Mouse (Mus musculus) hindbrain, embryonic 15.5 days (tissue): Measurements from ENCODE around the gene Tmprss12. TPM values are rescaled to one million over a fixed set of nuclear protein-coding genes. Genes with fewer than 3 reads are reported as not detected.
A peak's percentile ranks its signal among the peaks of the same experiment; 100 is the strongest.
"Not testable (repeated sequence)": the region's sequence is repeated elsewhere in the genome, so short reads cannot be mapped to it uniquely, and the experiment has no call there.

Source experiments
- ATAC-seq: fragments of 200-750 bp; cut with Nextera tagmentation; 2 replicates; pipeline ENCODE4 v1.8.0; 2017; ENCODE audit warnings: low read depth, moderate number of reproducible peaks, moderate TSS enrichment; ENCODE audit not compliant: low FRiP score
- H3K27ac ChIP-seq: fragments of 300-500 bp; sonication (generic); replicated peaks from 2 replicates; pipeline ENCODE4 v1.5.1; 2015; ENCODE audit warnings: mild to moderate bottlenecking, inconsistent platforms
- H3K27me3 ChIP-seq: fragments of 300-500 bp; sonication (generic); 2 replicates; pipeline ENCODE4 v1.6.1; 2015; ENCODE audit warnings: control low read depth, inconsistent platforms
- H3K36me3 ChIP-seq: fragments of 300-500 bp; sonication (generic); 2 replicates; pipeline ENCODE4 v1.6.1; 2015; ENCODE audit warnings: control low read depth, inconsistent platforms
- H3K4me1 ChIP-seq: fragments of 300-500 bp; sonication (generic); replicated peaks from 2 replicates; pipeline ENCODE4 v1.6.1; 2015; ENCODE audit warnings: control low read depth, inconsistent platforms
- H3K4me2 ChIP-seq: fragments of 300-500 bp; sonication (generic); 2 replicates; pipeline ENCODE4 v1.6.1; 2015; ENCODE audit warnings: moderate library complexity, mild to moderate bottlenecking, inconsistent platforms
- H3K4me3 ChIP-seq: fragments of 300-500 bp; sonication (generic); 2 replicates; pipeline ENCODE4 v1.5.1; 2015; ENCODE audit warnings: mild to moderate bottlenecking, inconsistent platforms
- H3K9ac ChIP-seq: fragments of 300-500 bp; sonication (generic); 2 replicates; pipeline ENCODE4 v1.6.1; 2015; ENCODE audit warnings: inconsistent platforms
- H3K9me3 ChIP-seq: fragments of 300-500 bp; sonication (generic); 2 replicates; pipeline ENCODE4 v1.6.1; 2016; ENCODE audit warnings: control low read depth, inconsistent platforms
- WGBS: fragments of 180-500 bp; shearing (Covaris S2); methylation state at CpG from one replicate; pipeline ENCODE4 v1.1.7; 2015; 5-methylcytosine and 5-hydroxymethylcytosine counted together
- polyA plus RNA-seq: library from polyadenylated mRNA; unstranded; fragments of >200 nt; fragmentation: Nextera tagmentation; extraction: Ambion mirVana; gene quantifications from 2 replicates; pipeline ENCODE4 v1.2.1, GENCODE M21; 2015

Gene Tmprss12
- polyA plus RNA-seq, 1 experiment from 2014 or later = not detected

DNA sequence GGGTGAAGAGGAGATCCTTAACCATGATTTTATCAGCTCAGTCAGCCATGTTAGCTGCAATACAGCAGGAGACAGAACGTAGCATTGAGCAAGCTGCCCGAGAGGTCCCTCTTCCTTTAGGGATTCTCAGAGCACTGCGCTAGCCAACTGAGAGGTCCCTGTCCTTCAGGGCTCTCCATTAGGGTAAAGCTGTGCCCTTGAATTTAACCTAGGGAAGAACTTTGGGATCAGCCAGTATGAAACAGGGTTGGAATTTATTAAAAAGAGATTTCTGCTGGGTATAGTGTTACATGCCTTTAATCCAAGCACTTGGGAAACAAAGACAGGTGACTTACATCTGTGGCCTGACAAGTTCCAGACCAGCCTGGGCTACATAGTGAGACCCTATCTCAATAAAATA is 3.1 kb upstream of the Tmprss12 start:
- H3K9me3 ChIP-seq = no peaks in the 10 kb centered on the region
- no peak overlapping the region for H3K4me3 ChIP-seq
- H3K4me1 ChIP-seq = no peaks in the 10 kb centered on the region
- no peak overlapping the region for H3K4me2 ChIP-seq
- H3K9ac ChIP-seq = no peak overlapping the region
- H3K27me3 ChIP-seq = no peaks in the 10 kb centered on the region
- no peak overlapping the region for H3K27ac ChIP-seq
- no peak for ATAC-seq
- H3K36me3 ChIP-seq = no peaks in the 10 kb centered on the region
- 97% methylated on average over 3 of the region's 3 CpGs for WGBS

DNA sequence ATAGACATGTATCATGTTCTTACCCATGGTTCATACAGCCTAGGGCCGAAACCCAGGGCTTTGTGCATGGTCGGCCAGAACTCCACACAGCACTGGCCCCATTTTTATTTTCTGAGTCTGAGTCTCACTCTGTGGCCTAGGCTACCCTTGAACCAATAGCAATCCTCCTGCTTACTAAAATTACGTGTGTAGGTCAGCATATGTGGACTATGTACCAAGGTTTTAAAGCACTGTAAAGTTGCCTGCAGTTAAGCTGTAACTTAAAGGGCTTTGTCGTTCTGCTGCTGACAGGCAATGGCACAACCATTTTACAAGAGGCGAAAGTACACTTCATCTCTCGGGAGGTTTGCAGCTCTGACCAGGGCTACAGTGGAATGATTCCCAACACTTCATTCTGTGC is 8.3 kb downstream of the Tmprss12 start:
- WGBS = 95% methylated on average over 6 of the region's 6 CpGs

DNA sequence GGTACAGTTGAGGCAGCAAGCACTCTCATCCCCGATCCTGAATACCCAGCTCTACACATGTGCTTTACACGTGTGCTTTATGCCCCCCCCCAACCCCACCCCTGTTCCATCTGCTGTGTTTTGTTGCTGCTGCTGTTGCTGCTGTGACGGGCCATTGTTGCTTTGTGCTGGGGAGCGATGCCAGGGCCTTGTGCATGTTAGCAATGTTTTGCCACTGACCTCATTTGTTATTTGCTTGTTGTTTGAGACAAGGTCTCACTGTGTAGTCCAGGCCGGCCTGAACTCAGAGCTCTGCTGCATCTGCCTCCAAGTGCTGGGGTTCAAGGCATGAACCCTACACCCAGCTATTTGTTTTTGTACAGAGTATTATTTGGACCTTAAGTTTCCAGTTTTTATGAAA is 10.2 kb downstream of the Tmprss12 start:
- Histone ChIP-seq H3K36me3 (no peaks in the 10 kb centered on the region), H3K4me3 (no peak overlapping the region), H3K27me3 (no peaks in the 10 kb centered on the region), H3K4me2 (no peak overlapping the region), H3K9ac (no peak overlapping the region), H3K9me3 (no peaks in the 10 kb centered on the region), H3K27ac (no peak overlapping the region), H3K4me1 (no peaks in the 10 kb centered on the region)
- no peak for ATAC-seq
- 70% methylated on average over 5 of the region's 5 CpGs for WGBS

More for the DNA sequence above, 8.3 kb downstream of the Tmprss12 start:
- Histone ChIP-seq H3K4me2 (no peak overlapping the region), H3K4me1 (no peaks in the 10 kb centered on the region), H3K4me3 (no peak overlapping the region), H3K9me3 (no peaks in the 10 kb centered on the region), H3K27me3 (no peaks in the 10 kb centered on the region), H3K36me3 (no peaks in the 10 kb centered on the region), H3K9ac (no peak overlapping the region), H3K27ac (no peak overlapping the region)
- ATAC-seq = no peak

DNA sequence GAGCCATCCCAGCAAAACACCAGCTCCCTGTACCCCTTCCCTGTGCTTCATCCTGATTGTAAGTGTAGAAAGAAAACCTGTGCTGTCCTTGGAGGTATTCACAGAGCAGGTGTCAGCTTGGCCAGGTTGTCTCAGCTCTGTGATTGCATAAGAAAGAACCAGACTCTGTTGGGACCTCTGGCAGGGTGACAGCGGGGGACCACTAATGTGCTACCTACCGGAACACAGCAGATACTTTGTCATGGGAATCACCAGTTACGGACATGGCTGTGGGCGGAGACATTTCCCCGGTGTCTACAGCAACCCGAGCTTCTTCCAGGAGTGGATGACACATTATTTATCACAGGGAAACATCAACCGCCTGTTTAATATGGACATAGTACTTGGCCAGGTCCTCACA is 11.7 kb downstream of the Tmprss12 start:
- H3K4me3 ChIP-seq = no peak overlapping the region
- ATAC-seq = no peak
- no peaks in the 10 kb centered on the region for H3K36me3 ChIP-seq
- no peaks in the 10 kb centered on the region for H3K9me3 ChIP-seq
- no peaks in the 10 kb centered on the region for H3K27me3 ChIP-seq
- no peak overlapping the region for H3K27ac ChIP-seq
- H3K9ac ChIP-seq = no peak overlapping the region
- no peaks in the 10 kb centered on the region for H3K4me1 ChIP-seq
- 68% methylated on average over 7 of the region's 7 CpGs for WGBS
- no peak overlapping the region for H3K4me2 ChIP-seq

DNA sequence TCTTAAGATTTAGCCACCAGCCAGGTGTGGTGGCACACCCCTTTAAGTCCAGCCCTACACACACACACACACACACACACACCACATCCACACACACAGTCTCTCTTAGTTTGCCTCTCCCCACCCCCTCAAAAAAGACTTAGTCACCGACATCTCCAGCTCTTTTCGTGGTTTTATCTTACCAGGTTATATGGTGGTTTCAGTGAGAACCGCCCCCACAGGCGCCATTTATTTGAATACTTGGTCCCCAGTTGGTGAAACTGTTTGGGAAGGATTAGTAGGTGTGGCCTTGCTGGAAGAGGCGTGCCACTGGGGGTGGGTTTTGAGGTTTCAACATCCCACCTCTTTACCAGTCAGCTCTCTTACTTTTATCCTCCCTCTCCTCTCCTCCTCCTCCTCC is 17.2 kb downstream of the Tmprss12 start:
- WGBS = 94% methylated on average over 5 of the region's 5 CpGs
- Histone ChIP-seq H3K4me1 (no peaks in the 10 kb centered on the region), H3K4me3 (no peak overlapping the region), H3K27me3 (no peaks in the 10 kb centered on the region), H3K4me2 (no peak overlapping the region), H3K9ac (no peak overlapping the region), H3K9me3 (no peaks in the 10 kb centered on the region), H3K27ac (no peak overlapping the region), H3K36me3 (no peaks in the 10 kb centered on the region)
- no peak for ATAC-seq

DNA sequence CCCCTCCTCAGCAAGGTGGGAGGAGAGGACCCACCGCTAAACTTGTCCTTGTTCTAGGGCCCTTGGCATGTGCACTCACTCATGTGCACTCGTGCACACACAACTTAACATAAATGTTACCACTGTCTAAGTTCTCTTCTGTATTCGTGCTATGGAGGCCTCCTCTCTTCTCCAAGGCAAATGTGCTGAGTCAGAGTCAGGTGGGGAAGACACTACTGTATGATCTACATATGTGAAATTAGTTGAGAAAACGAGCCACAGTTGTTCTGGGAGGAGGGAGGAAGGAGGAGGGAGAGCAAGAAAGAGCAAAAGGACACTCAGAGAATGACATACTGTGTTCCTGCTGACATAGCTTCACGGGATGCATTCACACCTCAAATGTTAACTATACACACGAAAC is 19.9 kb downstream of the Tmprss12 start:
- WGBS = 82% methylated on average over 6 of the region's 6 CpGs
- no peaks in the 10 kb centered on the region for H3K27me3 ChIP-seq
- H3K4me3 ChIP-seq = no peak overlapping the region
- no peak overlapping the region for H3K4me2 ChIP-seq
- no peaks in the 10 kb centered on the region for H3K9me3 ChIP-seq
- ATAC-seq = no peak
- H3K36me3 ChIP-seq = no peaks in the 10 kb centered on the region
- peaks cover 10% of the 10 kb centered on the region for H3K4me1 ChIP-seq
- no peak overlapping the region for H3K27ac ChIP-seq
- no peak overlapping the region for H3K9ac ChIP-seq

DNA sequence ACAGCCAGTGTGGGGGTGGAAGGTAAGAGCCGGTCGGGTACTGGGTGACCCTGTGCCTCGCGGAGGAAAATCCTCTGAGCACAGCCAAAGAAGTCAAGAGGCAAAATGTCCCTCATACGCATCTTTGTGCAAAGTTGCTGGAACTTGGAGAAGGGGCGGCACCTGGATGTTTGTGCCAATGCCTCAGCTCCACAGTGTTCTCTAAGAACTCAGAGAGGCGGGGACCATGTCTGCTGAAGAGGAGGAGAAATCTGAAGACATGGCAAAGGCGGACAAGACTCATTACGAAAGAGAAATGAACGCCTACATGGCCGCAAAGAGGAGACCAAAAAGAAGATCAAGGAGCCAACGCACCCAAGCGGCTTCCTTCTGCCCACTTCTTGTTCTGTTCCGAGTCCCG is 20.9 kb downstream of the Tmprss12 start:
- Histone ChIP-seq H3K4me2 (no peak overlapping the region), H3K27ac (no peak overlapping the region), H3K9me3 (no peaks in the 10 kb centered on the region), H3K36me3 (no peaks in the 10 kb centered on the region), H3K4me3 (no peak overlapping the region), H3K9ac (no peak overlapping the region), H3K4me1 (peaks cover 14% of the 10 kb centered on the region), H3K27me3 (no peaks in the 10 kb centered on the region)
- ATAC-seq = no peak
- 64% methylated on average over 15 of the region's 15 CpGs for WGBS

DNA sequence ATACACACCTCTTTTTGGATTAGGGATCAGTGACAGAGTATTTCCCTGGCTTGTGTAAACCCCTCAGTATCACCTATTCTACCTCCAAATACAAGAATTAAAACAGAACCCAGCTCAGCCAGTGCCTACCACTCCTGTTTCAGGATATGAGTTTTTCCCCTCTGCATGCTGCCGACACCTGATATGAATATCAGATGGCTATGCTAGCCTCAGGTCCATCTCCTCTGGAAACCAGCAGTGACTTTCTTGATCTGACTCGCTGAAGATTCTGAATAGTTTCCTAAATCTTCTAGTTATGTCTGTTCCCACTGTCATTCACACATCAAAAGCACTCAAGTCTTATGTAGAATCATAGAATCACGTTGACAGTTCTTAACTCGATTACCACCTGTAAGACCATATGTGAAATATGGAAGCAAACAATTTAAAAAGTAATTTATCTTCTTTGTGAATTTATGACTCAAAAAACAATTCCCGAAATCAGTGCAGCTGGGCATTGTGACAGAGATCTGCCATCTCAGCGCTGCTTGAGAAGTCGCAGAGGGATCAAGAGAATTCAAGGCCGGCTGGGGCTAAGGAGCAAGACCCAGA is 22.9 kb downstream of the Tmprss12 start:
- peaks cover 14% of the 10 kb centered on the region for H3K4me1 ChIP-seq
- H3K9me3 ChIP-seq = no peaks in the 10 kb centered on the region
- H3K36me3 ChIP-seq = no peaks in the 10 kb centered on the region
- peak overlapping the region; percentile 48 for H3K9ac ChIP-seq
- 54% methylated on average over 8 of the region's 8 CpGs for WGBS
- H3K4me2 ChIP-seq = peak overlapping the region; percentile 71
- peak overlapping the region; percentile 87 for H3K27ac ChIP-seq
- ATAC-seq = no peak
- H3K27me3 ChIP-seq = no peaks in the 10 kb centered on the region
- H3K4me3 ChIP-seq = peak overlapping the region; percentile 46

DNA sequence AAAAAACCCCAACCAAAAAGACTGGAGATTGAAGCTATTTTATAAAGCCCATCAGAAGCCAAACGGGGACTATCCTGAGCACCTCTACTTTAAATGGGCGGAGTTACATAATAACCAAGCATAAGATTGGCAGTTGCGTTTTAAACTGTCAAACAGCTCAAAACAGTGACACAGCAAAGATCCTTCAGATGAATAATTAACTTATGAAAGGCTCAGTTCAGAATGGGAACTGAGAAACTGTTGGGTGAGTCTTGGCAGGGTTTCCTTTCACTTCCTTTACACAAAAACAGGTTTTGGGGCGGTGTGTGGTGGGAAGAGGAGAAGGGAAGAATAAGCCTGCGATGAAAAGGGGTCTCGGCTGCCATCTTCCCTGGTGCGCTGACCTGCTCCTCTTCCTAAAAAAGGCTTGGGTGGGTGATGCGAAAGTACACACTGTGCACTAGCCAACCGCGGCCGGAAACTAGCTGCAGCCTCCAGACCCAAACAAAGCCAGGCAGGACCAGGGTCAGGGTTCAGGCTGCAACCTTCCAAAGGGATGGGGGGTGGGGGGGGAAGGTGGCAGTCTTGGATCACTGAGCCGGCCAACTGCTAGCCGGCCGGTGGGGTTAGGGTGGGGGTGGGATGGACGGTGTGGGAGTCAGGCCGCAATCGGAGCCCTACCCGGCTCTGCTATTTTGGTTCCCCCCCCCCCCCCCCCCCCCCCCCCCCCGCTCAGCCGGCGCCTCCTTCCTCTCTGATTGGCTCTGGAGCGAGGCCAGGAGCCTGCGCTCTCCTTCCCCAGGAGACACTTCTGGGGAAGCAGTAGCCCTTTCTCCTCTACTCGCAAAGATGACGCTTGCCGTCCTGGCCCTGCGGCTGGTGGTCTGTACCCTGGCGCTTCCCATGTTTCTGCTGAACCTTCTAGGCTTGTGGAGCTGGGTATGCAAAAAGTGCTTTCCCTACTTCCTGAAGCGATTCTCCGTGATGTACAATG is 23.7 kb downstream of the Tmprss12 start, which contains the start of gene Mettl7a1:
Gene Mettl7a1 (plus strand): TSS at position 122 of the 973 bp plus-strand sequence.
- Histone ChIP-seq H3K27me3 (no peaks in the 10 kb centered on the region), H3K9me3 (no peaks in the 10 kb centered on the region), H3K4me2 (peak within 1 kb of the TSS; percentile 71), H3K27ac (peak within 1 kb of the TSS; percentile 87), H3K36me3 (no peaks in the 10 kb centered on the region), H3K4me3 (peak within 1 kb of the TSS; percentile 46), H3K4me1 (peaks cover 14% of the 10 kb centered on the region), H3K9ac (peak within 1 kb of the TSS; percentile 48)
- ATAC-seq = peak; percentile 65
- WGBS = 2% methylated on average over 22 of the region's 30 CpGs

DNA sequence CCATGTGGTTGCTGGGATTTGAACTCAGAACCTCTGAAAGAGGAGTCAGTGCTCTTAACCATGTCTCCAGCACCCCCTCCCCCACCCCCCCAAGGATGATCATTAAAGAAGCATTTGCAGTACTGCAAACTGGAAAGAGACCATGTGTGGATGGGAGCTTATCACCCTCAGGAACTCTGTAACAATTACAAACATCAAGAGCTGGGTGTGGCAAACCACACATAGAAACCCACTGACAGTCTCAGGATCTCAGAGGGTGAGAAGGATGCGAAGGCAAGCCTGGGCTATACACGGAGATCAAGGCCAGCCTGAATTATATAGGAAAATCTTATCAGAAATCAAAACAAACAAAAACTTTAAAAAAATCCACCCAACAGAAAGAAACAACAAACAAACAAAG is 25.6 kb downstream of the Tmprss12 start:
- H3K4me1 ChIP-seq = peaks cover 14% of the 10 kb centered on the region
- no peak for ATAC-seq
- H3K4me3 ChIP-seq = no peak overlapping the region
- no peaks in the 10 kb centered on the region for H3K27me3 ChIP-seq
- 87% methylated on average over 2 of the region's 2 CpGs for WGBS
- H3K4me2 ChIP-seq = no peak overlapping the region
- H3K27ac ChIP-seq = no peak overlapping the region
- H3K36me3 ChIP-seq = no peaks in the 10 kb centered on the region
- no peak overlapping the region for H3K9ac ChIP-seq
- H3K9me3 ChIP-seq = no peaks in the 10 kb centered on the region

DNA sequence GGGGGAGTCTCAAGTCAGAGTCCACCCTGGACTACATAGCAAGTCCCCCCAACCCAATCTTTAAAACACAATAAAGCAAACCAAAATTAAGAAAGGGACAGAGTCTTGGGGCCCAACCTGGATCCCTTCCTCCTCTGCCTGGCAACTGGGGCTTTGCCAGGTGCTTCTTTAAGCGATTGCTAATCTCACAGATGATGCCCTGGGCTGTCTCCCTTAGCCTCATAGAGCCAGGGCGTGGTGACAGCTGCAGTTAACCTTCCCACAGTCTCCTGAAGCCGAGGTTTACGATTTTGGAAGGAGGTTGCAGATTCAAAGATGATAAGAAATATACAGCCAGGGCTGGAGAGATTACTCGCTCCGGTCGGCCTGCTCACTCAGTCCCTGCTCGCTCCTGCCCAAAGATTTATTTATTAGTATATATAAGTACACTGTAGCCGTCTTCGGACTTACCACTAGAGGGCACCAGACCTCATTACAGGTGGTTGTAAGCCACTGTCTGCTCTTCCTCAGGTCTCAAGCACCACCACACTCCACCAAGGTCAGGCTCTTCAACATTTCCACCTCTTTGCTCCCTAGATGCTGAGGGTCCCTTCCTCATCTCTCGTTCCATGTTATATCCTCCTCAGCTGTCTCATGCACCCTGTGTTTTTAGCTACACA is 26.9 kb downstream of the Tmprss12 start:
- not testable (repeated sequence) for H3K4me2 ChIP-seq, H3K27ac ChIP-seq, H3K9me3 ChIP-seq, H3K4me3 ChIP-seq, H3K27me3 ChIP-seq, H3K9ac ChIP-seq, ATAC-seq, H3K36me3 ChIP-seq
- 51% methylated on average over 11 of the region's 11 CpGs for WGBS
- peaks cover 14% of the 10 kb centered on the region for H3K4me1 ChIP-seq

DNA sequence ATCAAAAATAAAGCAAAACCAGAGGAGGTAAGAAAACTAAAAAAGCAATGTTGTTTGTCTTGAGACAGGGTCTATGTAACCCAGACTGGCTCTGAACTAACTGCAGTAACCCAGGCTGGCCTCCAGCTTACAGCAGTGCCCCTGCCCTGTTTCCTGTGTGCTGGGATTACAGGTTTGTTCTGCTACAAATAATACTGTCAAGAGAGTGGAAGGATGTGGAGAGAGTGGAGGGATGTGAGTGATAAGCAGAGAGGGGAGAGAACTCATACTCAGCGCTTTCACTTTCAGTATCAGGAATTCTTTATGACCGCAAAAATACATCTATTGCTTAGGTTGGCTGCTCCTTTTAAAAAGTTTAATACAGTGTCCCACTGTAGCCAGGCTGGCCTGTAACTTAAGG is 31.7 kb downstream of the Tmprss12 start:
- Histone ChIP-seq H3K27ac (no peak overlapping the region), H3K36me3 (no peaks in the 10 kb centered on the region), H3K4me1 (no peaks in the 10 kb centered on the region), H3K9me3 (no peaks in the 10 kb centered on the region), H3K9ac (no peak overlapping the region), H3K27me3 (no peaks in the 10 kb centered on the region), H3K4me3 (no peak overlapping the region), H3K4me2 (no peak overlapping the region)
- 92% methylated on average over 2 of the region's 2 CpGs for WGBS
- no peak for ATAC-seq
